Comparison of ENCODE assay signal across 8 mouse cellular contexts in the genomic region with DNA sequence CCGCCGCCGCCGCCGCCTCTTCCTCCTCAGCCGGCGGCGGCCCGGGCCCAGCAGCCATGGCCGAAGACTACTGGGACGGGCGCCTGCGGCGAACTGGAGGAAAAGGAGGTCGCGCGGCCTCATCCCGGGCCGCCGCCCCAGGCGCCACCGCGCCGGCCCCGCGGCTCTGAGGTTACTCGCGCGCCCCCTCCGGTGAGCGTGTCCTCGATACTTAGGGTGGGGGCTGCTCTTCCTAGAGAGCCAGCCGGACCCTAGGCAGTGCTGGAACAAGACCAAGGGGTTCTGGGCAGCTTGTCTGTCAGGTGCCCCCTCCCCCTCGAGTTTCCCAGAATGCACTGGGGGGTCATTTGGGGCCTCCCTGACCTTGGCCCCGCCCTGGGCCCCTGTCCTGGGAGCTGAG. TPM values are rescaled to one million over a fixed set of nuclear protein-coding genes. Genes with fewer than 3 reads are reported as not detected.
DNase-seq lines count a peak whose midpoint lies in the region; ATAC-seq lines count a peak whose summit lies in the region.

No protein-coding gene starts in this region.

- ATAC-seq in frontal cortex, adult (ENCODE audit: low TSS enrichment), result peak; percentile 15; the same call in 1 of the 2 replicates
- peak; percentile 34 for ATAC-seq in lung, embryonic 16.5 days (ENCODE audit: low read depth)

- H3K4me2 ChIP-seq in lung, embryonic 16.5 days (ENCODE audit: low read depth, low read length), result peak overlapping the region; percentile 73

- peaks cover 14% of the 10 kb centered on the region for H3K4me1 ChIP-seq in hindbrain, embryonic 10.5 days (replicated peaks)
- H3K4me1 ChIP-seq in lung, embryonic 16.5 days (replicated peaks; ENCODE audit: control insufficient read depth, insufficient read depth, low read length), result peaks cover 6% of the 10 kb centered on the region

- WGBS in hindbrain, embryonic 10.5 days, result 19% methylated on average over 35 of the region's 35 CpGs
- WGBS in lung, embryonic 16.5 days, result 6% methylated on average over 7 of the region's 35 CpGs

- peak overlapping the region; percentile 88 for H3K9ac ChIP-seq in lung, embryonic 16.5 days (ENCODE audit: low read length)

- peak overlapping the region; percentile 95 for H3K27ac ChIP-seq in hindbrain, embryonic 10.5 days
- H3K27ac ChIP-seq in lung, embryonic 16.5 days (ENCODE audit: low read length), result peak overlapping the region; percentile 97

- H3K27me3 ChIP-seq in hindbrain, embryonic 10.5 days (ENCODE audit: insufficient read depth, poor library complexity, severe bottlenecking), result no peaks in the 10 kb centered on the region
- H3K27me3 ChIP-seq in lung, embryonic 16.5 days (ENCODE audit: control insufficient read depth, insufficient read depth, low read depth, low read length), result no peaks in the 10 kb centered on the region

- H3K4me3 ChIP-seq in hindbrain, embryonic 10.5 days, result peak overlapping the region; percentile 66
- peak overlapping the region; percentile 73 for H3K4me3 ChIP-seq in lung, embryonic 16.5 days (ENCODE audit: low read length)

- DNase-seq in Muller cell, postnatal 12 days (ENCODE audit: inconsistent ontology term), result peak; percentile 79
- DNase-seq in cerebellum, adult 9-10 months, result peak; percentile 81
- DNase-seq in hindbrain, embryonic 10.5 days (ENCODE audit: low spot score), result peak; percentile 64
- peak; percentile 63 for DNase-seq in layer of hippocampus, adult 9-11 months
- DNase-seq in ovary, postnatal 36 days (ENCODE audit: low spot score), result peak; percentile 49
- DNase-seq in thymus, postnatal 25 days, result peak; percentile 62

- H3K9me3 ChIP-seq in hindbrain, embryonic 10.5 days, result 0 out of 2 replicates have a peak, but pooled peaks cover 2% of the 10 kb centered on the region
- no peaks in the 10 kb centered on the region for H3K9me3 ChIP-seq in lung, embryonic 16.5 days (ENCODE audit: control insufficient read depth, low read length)

- peaks cover 28% of the 10 kb centered on the region for H3K36me3 ChIP-seq in hindbrain, embryonic 10.5 days
- H3K36me3 ChIP-seq in lung, embryonic 16.5 days (ENCODE audit: control insufficient read depth, insufficient read depth, low read length), result 0 out of 2 replicates have a peak, but pooled peaks cover 4% of the 10 kb centered on the region

RNA-seq across cellular contexts. Expression of a gene that starts 0.9 kb away (rescaled TPM):
- 125 and 144 TPM in 2 replicates for polyA plus RNA-seq in hindbrain, embryonic 10.5 days (2016; fragmentation: Nextera tagmentation; extraction: Ambion mirVana)
- 95.4 and 101 TPM in 2 replicates for polyA plus RNA-seq in lung, embryonic 16.5 days (2015; fragmentation: Nextera tagmentation; extraction: Ambion mirVana)

RNA-seq across cellular contexts. Expression of a gene that starts 15.1 kb away (rescaled TPM):
- polyA plus RNA-seq in hindbrain, embryonic 10.5 days (2016; fragmentation: Nextera tagmentation; extraction: Ambion mirVana), result 68.4 and 76.7 TPM in 2 replicates
- 41.4 and 42.3 TPM in 2 replicates for polyA plus RNA-seq in lung, embryonic 16.5 days (2015; fragmentation: Nextera tagmentation; extraction: Ambion mirVana)

RNA-seq across cellular contexts. Expression of a gene that starts 30.5 kb away (rescaled TPM):
- 261 and 307 TPM in 2 replicates for polyA plus RNA-seq in hindbrain, embryonic 10.5 days (2016; fragmentation: Nextera tagmentation; extraction: Ambion mirVana)
- 181 and 190 TPM in 2 replicates for polyA plus RNA-seq in lung, embryonic 16.5 days (2015; fragmentation: Nextera tagmentation; extraction: Ambion mirVana)

Comparison
In these comparisons a context has a peak if more than half of its experiments do, and no peak if none do; other contexts are left out.
1. Peak in every context shown above with its lines: DNase-seq, ATAC-seq, H3K4me3 ChIP-seq and H3K27ac ChIP-seq.